Mouse (Mus musculus): ENCODE measurements around the gene Trpm1.

DNA sequence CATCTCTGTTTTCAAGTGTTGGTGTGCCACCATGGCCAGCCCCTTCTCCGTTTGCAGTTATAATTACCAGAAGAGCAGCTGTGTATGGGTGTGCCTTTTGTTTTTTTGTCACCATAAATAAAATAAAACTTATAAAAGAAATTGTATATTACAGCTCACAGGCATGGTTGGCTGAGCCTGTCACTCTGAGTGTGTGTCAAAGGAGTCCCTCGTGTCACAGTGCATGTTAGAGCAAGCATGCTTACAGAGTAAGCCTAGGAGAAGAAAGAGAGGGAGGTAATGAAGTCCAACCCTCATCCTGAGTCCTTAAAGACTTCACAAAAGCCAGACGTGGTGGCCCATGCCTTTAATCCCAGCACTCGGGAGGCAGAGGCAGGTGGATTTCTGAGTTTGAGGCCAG, 88.8 kb downstream of the Trpm1 start:
- TF ChIP-seq FLI1 (IDR thresholded peaks at IDR 0.05; ENCODE audit: low read length): no peak
- TF ChIP-seq GATA1 (IDR thresholded peaks at IDR 0.05; ENCODE audit: borderline replicate concordance, low read length): no peak
